Mouse (Mus musculus) ES-Bruce4 (cell line): Measurements from ENCODE around the gene Gm9857. TPM values are rescaled to one million over a fixed set of nuclear protein-coding genes. Genes with fewer than 3 reads are reported as not detected.

Experiments used
- H3K27ac ChIP-seq: 2 replicates; pipeline ENCODE4 v1.5.1; 2012; ENCODE audit warnings: low read length, inconsistent platforms; ENCODE audit not compliant: insufficient read depth
- H3K27me3 ChIP-seq: 2 replicates; pipeline ENCODE4 v1.6.1; 2012; ENCODE audit warnings: mild to moderate bottlenecking, low read length, inconsistent platforms; ENCODE audit not compliant: control insufficient read depth, poor library complexity, insufficient read depth, severe bottlenecking
- H3K36me3 ChIP-seq: 2 replicates; pipeline ENCODE4 v1.6.1; 2012; ENCODE audit warnings: inconsistent platforms, mild to moderate bottlenecking, low read length, moderate library complexity; ENCODE audit not compliant: control insufficient read depth, poor library complexity, insufficient read depth, severe bottlenecking
- H3K4me1 ChIP-seq: one replicate; pipeline ENCODE4 v1.8.1; 2011; ENCODE audit warnings: low read length; ENCODE audit not compliant: control insufficient read depth, insufficient read depth
- H3K4me3 ChIP-seq: 2 replicates; pipeline ENCODE4 v1.5.1; 2011; ENCODE audit warnings: low read depth, mild to moderate bottlenecking, low read length
- H3K9ac ChIP-seq: 2 replicates; pipeline ENCODE4 v1.6.1; 2012; ENCODE audit warnings: low read depth, mild to moderate bottlenecking, inconsistent platforms; ENCODE audit not compliant: poor library complexity, severe bottlenecking
- H3K9me3 ChIP-seq: replicated peaks from 2 replicates; pipeline ENCODE4 v1.6.1; 2012; ENCODE audit warnings: mild to moderate bottlenecking, low read length, inconsistent platforms; ENCODE audit not compliant: control insufficient read depth, poor library complexity, insufficient read depth, severe bottlenecking
- CTCF ChIP-seq: IDR thresholded peaks from one replicate; pipeline ENCODE4 v1.8.1; 2011; ENCODE audit warnings: low read depth, low read length
- EP300 ChIP-seq: IDR thresholded peaks from 2 replicates; pipeline ENCODE4 v1.6.1; 2011; ENCODE audit warnings: low read depth, low read length; ENCODE audit not compliant: insufficient read depth
- POLR2A ChIP-seq: IDR thresholded peaks from one replicate; pipeline ENCODE4 v1.8.1; 2011; ENCODE audit warnings: low read length; ENCODE audit not compliant: insufficient read depth
- polyA plus RNA-seq: library from polyadenylated mRNA; stranded (reverse); fragments of >200 nt; gene quantifications from 2 replicates; pipeline ENCODE4 v1.2.4, GENCODE M21; 2011; ENCODE audit warnings: low read depth; ENCODE audit not compliant: missing spikeins, insufficient read depth, insufficient read length

The Gm9857 gene
- polyA plus RNA-seq, 1 experiment: not detected

- Histone ChIP-seq H3K27me3 (no peaks in the 10 kb centered on the region), H3K9ac (no peak overlapping the region), H3K27ac (no peak overlapping the region), H3K36me3 (peaks cover 23% of the 10 kb centered on the region), H3K9me3 (no peaks in the 10 kb centered on the region), H3K4me3 (no peak overlapping the region), H3K4me1 (no peaks in the 10 kb centered on the region)
- TF ChIP-seq CTCF (no peak), POLR2A (no peak), EP300 (no peak)
Measured at GRCm38 (mm10) chr3:108900147-108900546, 40.1 kb downstream of the Gm9857 start.

- Histone ChIP-seq H3K4me1 (no peaks in the 10 kb centered on the region), H3K27ac (no peak overlapping the region), H3K9ac (no peak overlapping the region), H3K27me3 (no peaks in the 10 kb centered on the region), H3K9me3 (no peaks in the 10 kb centered on the region), H3K36me3 (peaks cover 8% of the 10 kb centered on the region), H3K4me3 (no peak overlapping the region)
- no peak for TF ChIP-seq EP300
- no peak for TF ChIP-seq POLR2A
- no peak for TF ChIP-seq CTCF
Measured at GRCm38 (mm10) chr3:108898640-108899039, 41.6 kb downstream of the Gm9857 start.

GRCm38 (mm10) chr3:108892914-108893313 is 47.3 kb downstream of the Gm9857 start:
- Histone ChIP-seq H3K9me3 (no peaks in the 10 kb centered on the region), H3K9ac (no peak overlapping the region)

GRCm38 (mm10) chr3:108892080-108892479 is 48.2 kb downstream of the Gm9857 start:
- no peak overlapping the region for H3K4me3 ChIP-seq
- no peaks in the 10 kb centered on the region; the same call in none of the 2 replicates for H3K27me3 ChIP-seq
- TF ChIP-seq POLR2A: no peak
- TF ChIP-seq EP300: no peak
- TF ChIP-seq CTCF: no peak
- no peak overlapping the region for H3K27ac ChIP-seq
- no peaks in the 10 kb centered on the region for H3K9me3 ChIP-seq
- H3K9ac ChIP-seq: no peak overlapping the region
- no peaks in the 10 kb centered on the region for H3K4me1 ChIP-seq
- no peaks in the 10 kb centered on the region for H3K36me3 ChIP-seq

More at GRCm38 (mm10) chr3:108892914-108893313, 47.3 kb downstream of the Gm9857 start:
- no peak for TF ChIP-seq CTCF
- TF ChIP-seq POLR2A: no peak
- no peak for TF ChIP-seq EP300
- Histone ChIP-seq H3K27ac (no peak overlapping the region), H3K4me1 (no peaks in the 10 kb centered on the region), H3K4me3 (no peak overlapping the region), H3K36me3 (no peaks in the 10 kb centered on the region), H3K27me3 (no peaks in the 10 kb centered on the region; the same call in none of the 2 replicates)

Other genes with a start within 250 kb of the Gm9857 start
- gene Gpsm2, start 218.1 kb downstream of the Gm9857 start, polyA plus RNA-seq: 27.5 and 30.9 TPM in 2 replicates
- not detected in 2 replicates for gene Aknad1, start 200.8 kb downstream of the Gm9857 start, polyA plus RNA-seq
- 25.9 and 29.9 TPM in 2 replicates for gene Stxbp3, start 99.9 kb downstream of the Gm9857 start, polyA plus RNA-seq
- gene Fndc7, start 50.4 kb downstream of the Gm9857 start, polyA plus RNA-seq: not detected in 2 replicates
- 112 and 113 TPM in 2 replicates for gene Prpf38b, start 28.7 kb downstream of the Gm9857 start, polyA plus RNA-seq
- 0.43 TPM in 1 of 2 replicates, not detected in the other for gene Henmt1, start 572 bp downstream of the Gm9857 start, polyA plus RNA-seq
- gene Fam102b, start 87.2 kb upstream of the Gm9857 start, polyA plus RNA-seq: 6.7 and 7.3 TPM in 2 replicates
- gene Slc25a54, start 140.0 kb upstream of the Gm9857 start, polyA plus RNA-seq: not detected in 2 replicates
- 16.2 TPM in 2 replicates for gene Slc25a24, start 182.7 kb upstream of the Gm9857 start, polyA plus RNA-seq